Mouse (Mus musculus) lung, adult 2 months (tissue): ENCODE results near the gene Adarb1.

Source experiments
- CTCF ChIP-seq: fragments of 200-500 bp; IDR thresholded peaks from 2 replicates; pipeline ENCODE4 v1.5.1; 2011; ENCODE audit warnings: mild to moderate bottlenecking, low read length, control low read depth; ENCODE audit not compliant: insufficient read depth
- POLR2A ChIP-seq: fragments of 200-500 bp; IDR thresholded peaks from 2 replicates; pipeline ENCODE4 v1.6.1; 2011; ENCODE audit warnings: low read depth, mild to moderate bottlenecking, control low read depth, low read length, borderline replicate concordance; ENCODE audit errors: extremely low read depth

DNA sequence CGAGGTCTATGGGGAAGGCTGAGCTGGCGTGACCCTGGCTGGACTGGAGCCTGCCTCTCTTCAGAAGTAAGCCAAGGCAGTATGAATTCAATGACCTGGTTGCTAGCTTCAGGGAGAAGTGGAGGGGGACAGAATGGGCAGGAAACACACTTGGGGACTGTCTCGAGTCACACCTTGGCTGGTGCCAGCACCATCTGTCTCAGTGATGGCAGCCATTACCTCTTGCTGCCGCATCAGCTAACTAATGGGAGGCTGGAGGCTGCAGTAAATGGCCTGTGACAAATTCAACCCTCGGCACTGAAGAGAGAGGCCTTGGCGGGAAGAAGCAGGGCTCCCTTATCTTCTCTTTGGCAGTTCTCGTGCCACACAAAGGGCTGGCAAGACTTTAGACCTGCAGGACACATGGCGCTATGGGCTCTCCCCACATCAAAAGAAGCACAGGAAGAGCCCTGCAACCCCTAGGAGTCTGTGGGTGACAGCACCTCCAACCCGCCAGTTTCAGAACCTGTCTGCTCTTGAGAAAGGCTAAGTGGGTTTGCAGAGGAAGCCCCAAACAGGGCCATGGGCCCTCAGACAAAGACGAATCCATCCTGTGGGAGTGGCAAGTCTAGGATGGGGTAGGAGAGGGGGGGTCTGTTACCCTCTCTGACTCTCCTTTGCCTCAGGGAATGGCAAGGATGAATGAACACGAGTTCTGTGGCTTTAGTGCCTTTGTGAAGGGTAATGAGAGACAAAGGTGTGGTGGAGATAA, 144.9 kb downstream of the Adarb1 start:
- TF ChIP-seq CTCF (no peak), POLR2A (no peak)
